Mouse (Mus musculus) bone marrow, adult 2 months (tissue): ENCODE measurements at regions not wholly inside any gene's neighbourhood (a gene's known extent, or its start where the extent isn't known, plus 50 kb on each side); places are given as distances from the start of the nearest gene placed in this dataset.

Experiments
- CTCF ChIP-seq: fragments of 200-500 bp; IDR thresholded peaks from 2 replicates; pipeline ENCODE4 v1.5.1; 2011; ENCODE audit warnings: low read length, control low read depth; ENCODE audit not compliant: control insufficient read depth, insufficient read depth
- POLR2A ChIP-seq: fragments of 200-500 bp; IDR thresholded peaks from 2 replicates; pipeline ENCODE4 v1.6.1; 2011; ENCODE audit warnings: low read depth, mild to moderate bottlenecking, control low read depth, low read length, borderline replicate concordance; ENCODE audit not compliant: control insufficient read depth

- TF ChIP-seq CTCF (no peak), POLR2A (no peak)
Observed at GRCm38 (mm10) chr11:52511831-52512297, 115.6 kb downstream of the 9530068E07Rik start.
